Mouse (Mus musculus) thymus, postnatal 4 days (tissue): Measurements from ENCODE around the gene Ext2.
A peak's percentile ranks its signal among the peaks of the same experiment; 100 is the strongest.

Experiments
- DNase-seq: peaks from one replicate; pipeline ENCODE4 v3.0.0; 2021

The Ext2 gene

DNA sequence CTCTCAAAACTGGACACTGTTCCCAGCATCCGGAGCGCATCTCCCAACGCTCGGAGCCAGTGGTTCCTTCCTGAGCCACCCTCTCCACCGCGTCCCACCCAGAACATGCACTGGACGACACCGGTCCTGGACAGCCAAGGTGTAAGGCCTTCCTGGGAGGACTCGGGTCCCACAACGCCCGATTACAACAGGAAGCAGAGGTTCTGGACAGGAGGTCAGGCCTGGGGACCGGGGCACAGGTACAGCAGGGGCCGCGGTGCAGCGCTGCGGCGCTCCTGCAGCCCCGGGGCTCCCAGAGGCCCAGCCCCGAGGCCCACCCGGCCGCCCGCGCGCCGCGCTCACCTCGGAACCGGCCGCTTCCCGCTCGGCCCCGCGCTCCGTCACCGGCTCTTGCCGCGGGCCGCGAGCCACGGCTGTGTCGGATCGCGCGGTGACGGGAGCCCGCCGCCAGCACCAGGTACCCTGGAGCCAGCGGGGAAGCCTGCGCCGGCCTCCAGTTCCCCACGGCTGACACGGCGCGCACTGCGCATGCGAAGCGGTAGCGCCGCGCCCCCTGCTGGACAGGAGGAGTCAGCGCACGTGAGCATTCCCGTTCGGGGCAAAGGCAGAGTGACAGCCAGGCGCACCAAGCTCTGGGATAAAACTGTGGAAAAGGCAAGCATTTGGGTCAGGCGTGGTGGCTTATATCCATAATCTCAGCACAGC is at the start of gene Ext2:
Gene Ext2, minus strand, starts transcription at position 524 of the 705 bp plus-strand sequence.
- peak; percentile 96 for DNase-seq

DNA sequence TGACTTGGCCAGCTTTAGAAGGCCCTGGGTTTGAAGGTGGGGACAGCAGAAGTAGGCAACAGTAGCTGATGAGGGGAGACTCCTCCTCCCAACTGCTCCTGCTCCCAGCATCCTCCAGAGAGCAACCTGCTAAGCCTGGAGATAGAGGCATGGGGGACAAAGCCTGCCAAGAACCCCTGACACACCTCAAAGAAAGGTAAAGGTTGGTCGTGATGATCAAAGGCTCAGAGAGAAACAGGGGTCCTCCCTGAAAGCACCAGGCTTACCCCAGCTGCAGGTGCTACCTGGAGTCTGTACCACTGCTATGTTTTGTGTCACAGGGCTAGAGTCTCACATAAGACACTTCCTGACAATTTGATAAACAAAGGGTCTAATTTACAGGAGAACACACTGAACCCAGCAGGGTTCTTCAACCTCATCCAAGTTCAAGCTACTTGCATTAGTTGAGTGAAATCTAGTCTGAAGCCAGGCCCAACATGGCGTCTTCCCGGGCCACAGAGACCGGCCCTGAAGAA is 49.1 kb upstream of the Ext2 start:
- no peak for DNase-seq

DNA sequence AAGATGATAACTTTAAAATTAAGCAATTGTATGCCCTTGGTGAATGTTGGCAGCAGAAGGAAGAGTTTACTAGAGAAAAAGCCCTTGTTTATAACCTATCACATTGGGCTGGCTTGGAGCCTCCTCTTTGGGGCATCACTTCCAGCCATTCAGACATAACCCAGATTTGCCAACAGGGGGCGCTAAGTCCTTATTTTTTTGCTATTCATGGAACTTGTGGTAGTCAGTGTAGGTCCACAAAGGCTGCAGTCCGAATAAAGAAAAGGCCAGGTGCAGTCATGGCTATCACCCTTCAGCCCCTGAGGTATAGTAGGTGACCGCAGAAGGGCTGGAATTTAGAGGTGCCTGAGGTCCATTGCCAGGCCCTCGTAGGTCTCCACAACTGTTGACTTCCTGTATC is 48.5 kb upstream of the Ext2 start:
- DNase-seq = peak; percentile 63

DNA sequence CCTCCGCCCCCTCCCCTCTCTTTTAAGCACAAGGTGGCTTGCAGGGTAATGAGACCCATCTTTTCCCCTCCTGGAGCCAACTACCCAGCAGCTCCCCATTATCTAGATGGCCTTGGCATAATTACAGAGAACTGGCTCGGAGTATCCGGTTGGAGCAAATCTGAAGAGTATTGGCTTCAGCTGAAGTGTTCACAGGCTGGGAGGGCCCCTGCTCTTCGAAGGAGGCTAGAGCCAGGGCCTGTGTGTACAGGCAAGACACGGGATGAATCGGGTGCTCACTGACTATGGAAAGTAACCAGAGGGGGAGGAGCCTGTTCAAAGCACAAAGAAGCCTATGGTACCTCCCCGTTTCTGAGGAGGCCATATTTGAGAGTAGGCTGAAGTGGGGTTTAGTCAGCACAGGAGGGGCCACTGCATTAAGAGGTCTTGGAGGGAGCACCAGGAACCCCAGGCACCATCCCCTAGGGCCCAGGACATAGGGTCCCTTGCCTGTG is 46.8 kb upstream of the Ext2 start, which contains the start of gene Accsl:
Gene Accsl, minus strand, starts transcription at position 51 of the 494 bp plus-strand sequence.
- no peak for DNase-seq

DNA sequence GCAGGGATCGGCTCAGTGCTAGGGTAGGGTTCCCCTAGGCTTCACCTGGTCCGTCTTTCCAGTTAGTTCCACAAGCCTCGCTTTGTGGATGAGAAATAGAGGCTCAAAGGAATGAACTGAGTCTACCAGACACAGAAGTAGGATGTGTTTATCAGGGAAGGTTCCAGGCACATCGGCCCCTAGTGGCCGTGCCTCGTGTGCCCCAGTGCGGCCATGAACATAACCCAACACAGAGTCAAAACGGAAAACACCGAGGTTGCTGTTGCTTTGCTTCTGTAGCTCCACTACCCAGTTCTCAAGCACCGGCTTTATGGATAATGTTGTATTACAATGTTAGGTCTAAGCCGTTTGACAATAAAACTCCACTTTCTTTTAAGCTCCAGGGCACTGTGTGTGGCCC is 46.2 kb upstream of the Ext2 start:
- DNase-seq = no peak

DNA sequence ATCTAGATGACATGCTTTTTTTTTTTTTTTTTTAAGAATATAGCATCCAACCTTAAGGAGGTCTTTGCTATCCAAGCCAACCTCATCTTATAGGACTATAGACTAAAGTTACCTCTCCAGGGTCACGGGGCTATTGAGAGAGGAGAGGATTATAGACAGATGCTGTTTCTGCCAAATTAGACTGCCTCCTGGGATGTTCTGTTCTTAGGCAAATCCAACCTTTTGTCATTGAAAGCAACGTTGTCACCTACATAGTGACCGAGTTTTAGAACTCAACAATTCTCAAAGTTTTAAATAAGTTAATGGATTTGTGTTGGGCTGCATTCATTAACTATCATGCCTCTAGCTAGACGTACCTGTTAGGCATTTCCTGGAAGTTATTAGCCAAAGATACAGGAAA is 40.9 kb upstream of the Ext2 start:
- no peak for DNase-seq

DNA sequence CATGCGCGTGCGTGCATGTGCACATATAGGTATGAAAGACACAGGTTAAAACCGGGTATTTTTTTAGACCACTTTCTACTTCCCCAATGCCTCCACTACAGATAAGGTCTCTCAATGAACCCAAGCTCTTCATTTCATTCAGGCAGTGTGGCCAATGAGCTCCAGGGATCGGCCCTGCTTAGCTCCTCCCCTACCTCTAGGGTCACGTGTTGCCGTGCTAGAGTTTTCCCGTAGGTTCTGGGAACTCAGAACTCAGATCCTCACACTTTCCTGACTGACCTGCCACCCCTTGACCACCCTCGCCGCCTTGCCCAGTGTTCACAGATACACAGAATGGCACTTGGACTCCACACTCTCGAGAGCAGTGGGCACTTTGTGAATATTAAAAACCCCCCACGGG is 36.5 kb upstream of the Ext2 start:
- no peak for DNase-seq

DNA sequence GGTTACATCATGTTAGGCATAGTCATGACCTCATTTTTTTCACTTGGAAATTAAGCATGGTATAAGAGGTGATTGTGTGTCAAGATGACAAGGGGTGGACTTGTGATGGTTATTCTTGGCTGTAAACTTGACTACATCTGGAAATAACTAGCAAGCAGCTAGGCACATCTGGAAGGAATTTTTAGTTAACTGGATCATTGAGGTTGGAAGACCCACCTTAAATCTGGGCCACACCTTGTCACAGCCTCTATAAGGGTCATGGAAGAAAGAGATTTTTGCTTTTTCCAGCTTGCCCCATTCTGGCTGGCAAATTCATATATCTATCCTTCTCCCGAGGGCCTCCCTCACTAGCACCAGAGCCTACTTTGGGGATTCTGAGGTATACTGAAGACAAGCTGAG is 28.9 kb upstream of the Ext2 start:
- DNase-seq = no peak

DNA sequence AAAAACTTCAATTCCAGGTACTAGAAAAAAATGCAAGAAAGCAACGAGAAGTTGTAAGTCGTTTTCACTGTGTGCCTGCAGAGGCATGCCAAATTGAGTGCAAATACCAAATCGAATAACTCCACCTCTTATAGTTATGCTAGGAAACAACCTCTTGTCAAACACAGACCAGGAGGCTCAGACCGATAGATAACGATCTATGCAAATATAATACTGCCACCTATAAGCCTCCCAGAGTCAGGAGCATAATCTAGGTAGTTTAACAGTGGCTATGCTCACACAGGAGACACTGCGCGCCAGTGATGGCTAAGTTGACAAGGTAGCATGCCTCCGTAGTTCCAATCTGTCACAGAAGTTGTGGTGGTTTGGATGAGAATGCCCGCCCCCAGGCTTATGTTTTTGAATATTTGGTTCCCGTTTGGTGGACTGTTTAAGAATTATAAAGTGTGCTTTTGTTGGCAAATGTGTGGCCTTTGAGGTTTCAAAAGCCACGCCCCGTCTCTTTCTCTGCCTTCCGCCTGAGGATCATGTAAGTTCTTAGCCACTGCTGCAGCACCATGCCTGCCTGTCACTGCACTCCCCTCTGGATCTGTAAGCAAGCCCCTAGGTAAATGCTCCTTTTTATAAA is 28.1 kb upstream of the Ext2 start:
- peak; percentile 57 for DNase-seq

DNA sequence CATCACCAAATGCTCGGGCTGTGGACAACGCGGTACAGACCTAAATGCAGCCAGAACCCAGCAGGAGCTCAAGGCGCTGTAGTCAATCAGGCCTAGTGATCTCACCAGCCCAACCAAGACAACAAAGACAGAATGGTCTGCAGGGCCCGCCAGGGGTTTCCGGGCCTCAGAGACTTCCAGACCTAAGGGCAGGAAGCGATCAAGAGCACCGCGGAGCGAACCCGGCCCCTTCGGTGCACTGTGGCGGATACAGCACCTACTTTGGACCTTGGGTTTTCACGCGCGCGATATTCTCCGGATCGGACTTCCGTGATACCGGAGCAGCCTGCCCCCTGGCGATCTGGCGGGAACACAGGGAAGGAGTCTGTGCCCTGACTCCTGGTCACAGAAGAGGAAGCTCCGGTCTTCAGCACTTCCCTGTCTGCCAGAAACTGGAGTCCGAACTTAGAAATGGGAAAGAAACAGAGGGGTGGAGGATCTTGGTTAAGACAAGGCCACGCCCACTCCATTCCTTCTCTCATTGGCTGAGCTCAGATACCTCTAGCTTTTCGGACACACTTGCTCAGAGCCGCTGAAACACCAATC is 27.2 kb upstream of the Ext2 start, which contains the start of gene Accs:
Gene Accs, minus strand, starts transcription at position 439 of the 585 bp plus-strand sequence.
- peak; percentile 61 for DNase-seq

DNA sequence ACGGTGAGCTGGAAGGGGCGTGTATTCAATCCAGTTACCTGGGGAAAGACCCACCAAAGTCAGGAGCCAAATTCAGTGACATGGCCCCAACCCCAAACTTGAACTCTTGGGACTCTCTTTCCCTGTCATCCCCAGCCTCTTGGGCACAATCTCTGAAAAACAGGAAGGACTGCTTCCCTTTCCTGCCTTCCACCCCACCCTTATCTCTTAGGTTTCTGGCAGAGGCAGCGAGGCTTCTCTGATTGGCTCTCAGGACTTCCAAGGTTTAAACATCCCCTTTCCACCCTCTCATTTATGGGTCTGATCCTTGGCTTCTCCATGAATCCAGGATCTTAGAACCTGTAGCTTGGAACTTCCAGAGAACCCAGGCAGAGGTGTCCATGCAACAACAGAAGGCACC is 19.0 kb upstream of the Ext2 start:
- DNase-seq = no peak

DNA sequence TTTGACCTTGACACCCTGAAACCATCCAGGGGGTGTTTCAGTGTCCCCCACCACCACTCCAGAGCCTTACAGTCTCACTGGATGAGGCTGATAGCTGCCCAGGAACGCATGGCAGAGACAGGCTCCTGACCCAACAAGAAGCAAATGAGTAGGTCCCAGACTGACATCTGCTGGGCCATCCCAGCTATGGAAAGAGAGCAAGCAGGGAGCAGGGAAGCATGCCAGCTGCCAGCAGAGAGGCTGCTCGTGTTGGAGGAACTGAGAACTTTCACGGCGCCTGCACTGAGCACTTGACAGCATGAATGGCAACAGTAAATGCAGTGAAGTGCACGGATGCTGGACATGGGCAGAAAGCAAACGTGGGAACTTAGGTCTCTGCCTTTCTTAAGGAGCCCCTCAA is 17.7 kb upstream of the Ext2 start:
- DNase-seq = no peak

DNA sequence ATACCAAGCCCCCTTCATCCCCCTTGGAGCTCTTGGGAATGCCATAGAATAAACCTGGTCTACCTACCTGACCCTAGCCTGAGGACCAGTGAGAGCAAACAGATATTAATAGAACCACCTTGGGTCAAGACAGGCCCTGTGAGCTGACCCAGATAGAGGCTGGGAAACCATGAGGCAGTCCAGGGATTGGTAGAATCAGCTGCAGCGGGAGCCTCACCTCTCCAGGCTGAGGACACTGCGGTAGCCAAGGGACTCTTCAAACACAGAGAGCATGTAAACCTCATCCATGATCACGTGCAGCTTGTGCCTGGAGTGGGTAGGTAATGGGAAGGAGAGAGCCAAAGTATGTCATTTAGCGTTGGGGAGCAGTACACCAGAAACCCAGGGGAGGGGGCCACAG is 16.6 kb upstream of the Ext2 start:
- DNase-seq = no peak

DNA sequence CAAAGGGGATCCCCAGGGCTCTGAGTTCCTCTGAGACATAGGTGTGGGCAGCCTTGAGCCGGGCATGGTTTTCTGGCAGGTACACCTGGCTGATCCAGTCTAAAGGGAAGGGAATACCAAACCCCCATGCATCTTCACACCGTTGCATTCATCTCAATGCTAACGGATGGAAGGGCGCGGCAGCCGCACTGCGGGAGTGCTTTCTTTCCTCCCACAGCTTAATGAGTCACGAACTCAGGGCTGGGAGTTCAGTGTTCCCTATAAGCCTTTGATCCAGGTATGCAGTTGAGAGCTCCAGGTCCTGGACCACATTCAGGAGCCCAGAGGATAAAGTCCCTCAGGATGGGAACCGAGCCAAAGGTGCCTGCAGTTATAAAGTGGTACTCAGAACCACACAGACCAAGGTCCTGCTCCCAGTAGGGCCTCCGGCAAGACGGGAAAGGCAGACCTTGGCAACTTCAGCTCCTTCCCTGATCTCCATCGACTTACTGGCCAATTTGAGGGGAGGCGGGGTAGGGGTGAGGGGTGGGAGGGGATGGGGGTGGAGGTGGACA is 13.9 kb upstream of the Ext2 start:
- no peak for DNase-seq

DNA sequence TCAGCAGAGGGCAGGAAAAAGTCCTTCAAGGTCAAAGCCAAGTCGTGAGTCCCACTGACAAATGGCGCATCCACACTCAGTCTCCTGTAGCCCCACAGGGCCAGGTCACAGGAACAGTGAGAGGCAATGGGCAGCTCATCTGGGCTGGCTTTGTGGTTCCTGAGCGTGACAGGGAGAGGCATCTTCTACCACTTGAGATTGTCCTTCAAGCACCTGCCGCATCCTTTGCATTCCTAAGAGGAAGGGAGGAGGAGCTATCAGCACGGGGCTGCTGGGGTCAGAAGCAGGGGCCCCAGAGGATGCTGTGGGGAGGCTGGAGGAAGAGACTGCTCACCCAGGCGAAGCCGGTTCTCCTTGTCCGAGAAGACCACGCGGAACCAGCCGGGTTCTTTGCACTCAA is 13.2 kb upstream of the Ext2 start:
- no peak for DNase-seq

DNA sequence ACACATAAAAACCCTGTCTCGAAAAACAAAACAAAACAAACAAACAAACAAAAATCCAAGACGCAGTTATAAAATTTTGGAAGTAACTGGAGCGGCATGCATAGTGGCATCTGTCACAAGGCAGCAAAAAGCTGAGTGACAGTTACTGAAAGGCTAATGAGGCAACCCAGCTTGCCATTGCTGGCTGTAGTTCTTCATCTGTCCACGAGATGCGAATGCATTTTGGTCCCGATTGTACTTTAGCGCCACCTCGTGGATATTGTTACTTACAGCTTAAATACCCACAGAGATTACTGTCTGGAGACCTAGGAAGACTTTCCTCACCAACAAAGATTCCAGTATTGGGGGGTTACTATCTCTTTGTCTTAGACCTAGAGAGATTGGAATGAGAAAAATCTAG is 1.2 kb upstream of the Ext2 start:
- DNase-seq = peak; percentile 73

DNA sequence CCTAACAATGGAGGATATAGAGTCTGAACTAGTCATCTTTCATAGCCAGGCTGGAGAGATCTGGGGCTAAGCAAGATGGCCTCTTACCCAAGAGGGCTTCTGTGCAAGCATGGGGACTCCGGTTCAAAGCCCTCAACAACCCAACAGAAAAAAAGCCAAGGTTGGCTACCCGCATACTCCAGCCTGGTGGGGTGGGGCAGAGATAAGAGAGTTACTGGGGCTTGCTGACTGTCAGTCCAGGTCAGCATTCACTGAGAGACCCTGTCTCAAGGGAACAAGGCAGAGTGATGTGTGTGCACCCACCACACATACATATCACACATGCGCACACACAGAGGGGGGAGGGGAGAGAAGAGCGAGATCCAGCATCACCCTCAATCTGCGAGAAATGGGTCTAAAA is 4.6 kb downstream of the Ext2 start:
- no peak for DNase-seq

DNA sequence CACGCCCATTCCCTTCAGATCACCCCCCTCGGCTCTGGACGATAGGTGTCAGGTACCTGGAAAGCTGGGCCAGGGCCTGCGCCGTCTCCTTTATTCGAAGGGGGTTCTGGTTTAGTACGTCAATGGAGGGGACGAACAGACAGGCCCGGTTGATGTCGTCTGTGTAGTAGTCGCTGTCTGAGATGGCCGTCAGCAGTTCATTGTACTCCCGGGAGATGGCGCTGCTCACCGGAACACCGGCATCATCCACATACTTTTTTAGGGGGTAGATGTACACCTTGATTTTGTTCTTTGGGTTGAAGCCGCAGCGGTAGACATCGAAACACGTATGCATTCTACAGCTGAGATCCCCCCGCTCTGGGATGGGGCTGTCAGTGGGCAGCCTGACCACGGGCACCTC is 9.0 kb downstream of the Ext2 start:
- DNase-seq = no peak

DNA sequence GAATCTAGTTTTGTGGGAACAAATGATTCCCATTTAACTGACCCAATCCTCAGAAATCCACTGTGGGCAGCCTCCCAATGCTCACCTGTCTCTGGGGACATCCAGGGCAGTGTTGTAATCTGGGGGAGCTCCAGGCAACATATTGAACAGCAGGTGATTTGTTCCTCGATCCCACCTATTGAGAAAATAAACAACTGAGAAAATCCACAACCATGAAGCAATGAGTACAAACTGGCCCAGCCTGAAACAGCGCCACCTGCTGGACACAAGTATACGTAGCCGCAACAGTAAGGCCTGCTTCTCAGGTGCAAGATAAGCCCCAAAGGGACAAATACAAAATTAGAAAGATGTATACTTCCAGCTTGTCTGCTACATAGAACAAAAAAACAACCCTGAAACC is 10.6 kb downstream of the Ext2 start:
- DNase-seq = peak; percentile 90

DNA sequence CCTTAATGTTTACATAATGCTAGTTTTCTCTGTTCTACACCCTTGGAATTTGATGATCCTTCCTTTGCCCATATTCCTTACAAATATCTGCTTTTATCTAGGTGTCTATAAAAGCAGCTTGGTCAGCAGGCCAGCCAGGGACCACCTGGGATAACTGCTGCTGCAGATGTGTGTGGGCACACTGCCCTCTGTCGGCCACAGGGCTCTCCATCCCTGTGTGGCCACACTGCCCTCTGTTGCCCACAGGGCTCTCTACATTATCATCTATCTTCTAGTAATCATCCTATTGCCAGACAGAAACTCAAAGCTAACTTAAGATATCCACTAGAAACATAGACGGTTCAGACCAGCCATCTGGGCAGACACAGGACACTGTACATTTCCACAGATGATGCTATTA is 12.4 kb downstream of the Ext2 start:
- peak; percentile 55 for DNase-seq

DNA sequence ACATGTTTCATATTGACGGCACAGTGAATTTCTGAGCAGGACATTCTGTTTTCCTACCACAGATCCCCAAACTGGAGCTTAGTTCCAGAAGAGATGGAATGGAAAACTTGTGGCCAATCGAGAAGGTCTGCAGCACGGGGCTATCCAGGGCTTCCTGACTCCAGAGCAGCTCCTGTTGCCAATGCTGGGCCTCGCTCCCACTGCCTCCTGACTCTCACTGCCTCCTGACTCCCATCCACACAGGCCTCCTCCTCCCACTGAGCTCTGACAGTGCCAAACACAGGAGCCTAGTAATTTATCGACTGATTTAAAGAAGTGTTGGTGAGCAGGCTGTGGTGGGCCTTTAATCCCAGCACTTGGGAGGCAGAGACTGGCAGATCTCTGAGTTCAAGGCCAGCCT is 14.3 kb downstream of the Ext2 start:
- DNase-seq = no peak

DNA sequence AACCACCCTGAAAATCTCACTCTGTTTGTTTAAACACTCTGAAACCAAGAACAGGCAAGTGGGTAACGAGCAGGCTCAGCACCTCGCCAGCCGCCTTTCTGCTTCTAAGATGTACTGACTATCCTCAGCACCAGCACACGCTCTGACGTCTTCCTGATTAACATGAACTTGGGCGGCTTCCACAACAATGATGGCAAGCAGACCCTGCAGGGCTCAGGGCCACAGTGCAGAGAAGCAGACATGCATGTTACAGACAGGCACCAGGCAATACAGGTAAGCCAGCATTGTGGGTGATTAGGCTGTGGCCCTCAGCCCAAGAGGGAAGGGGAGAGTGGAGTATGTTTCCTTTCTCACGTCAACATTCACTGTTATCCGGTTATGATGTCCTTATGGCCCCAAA is 14.9 kb downstream of the Ext2 start:
- no peak for DNase-seq

DNA sequence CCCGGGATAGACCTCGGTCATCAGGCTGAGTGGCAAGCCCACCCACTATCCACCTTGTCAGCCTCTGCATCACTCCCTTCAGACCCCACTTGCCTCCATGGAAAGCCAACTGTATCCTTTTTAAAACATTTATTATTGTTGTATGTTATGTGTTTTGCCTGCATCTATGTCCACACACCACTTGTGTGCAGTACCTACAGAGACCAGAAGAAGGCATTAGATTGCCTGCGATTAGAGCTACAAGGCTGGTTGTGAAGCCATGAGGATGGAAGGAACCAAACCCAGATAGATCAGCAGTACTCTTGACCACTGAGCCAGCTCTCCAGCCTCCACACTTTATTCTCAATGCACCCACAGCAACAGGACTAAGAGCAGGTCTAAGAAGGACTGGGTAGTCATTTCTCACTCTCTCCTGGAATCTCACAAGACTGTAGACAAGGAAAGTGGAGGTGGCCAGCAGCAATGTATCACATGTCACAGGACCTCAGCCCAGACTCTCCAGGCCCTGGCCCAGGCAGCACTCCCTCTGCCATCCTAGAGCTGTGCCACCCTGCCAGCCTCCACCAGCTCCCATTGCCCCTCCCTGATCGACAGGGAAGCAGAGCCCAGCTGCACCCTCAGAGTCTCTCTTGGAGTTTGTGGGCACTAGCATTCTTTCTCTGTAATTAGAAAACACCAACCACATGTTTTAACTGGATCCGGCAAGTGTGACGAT is 15.7 kb downstream of the Ext2 start:
- DNase-seq = no peak
